10 mouse cellular contexts compared by ENCODE assay signal in genomic region chr13:69536021-69536420, GRCm38 (mm10). TPM values are rescaled to one million over a fixed set of nuclear protein-coding genes. Genes with fewer than 3 reads are reported as not detected.
A peak's percentile ranks its signal among the peaks of the same experiment; 100 is the strongest.
DNase-seq lines count a peak whose midpoint lies in the region; ATAC-seq and TF ChIP-seq lines count a peak whose summit lies in the region.
"Had no signal": no experiment of that assay in that cellular context is flagged by ENCODE, and none has a peak within 500 bp of the region (broad histone marks: within the 10 kb centered on the region; RNA-seq: fewer than 3 reads in every experiment).

No protein-coding gene starts in this region.

- no peak overlapping the region for H3K4me3 ChIP-seq in kidney, adult 2 months (ENCODE audit: insufficient read depth, low read depth, low read length)
- H3K4me3 ChIP-seq in forebrain, embryonic 11.5 days (ENCODE audit: low read depth, low read length), result no peak overlapping the region
- H3K4me3 ChIP-seq in intestine, embryonic 16.5 days (ENCODE audit: low read length), result peak overlapping the region; percentile 92; the same call in 1 of the 2 replicates
- H3K4me3 ChIP-seq in midbrain, embryonic 16.5 days (ENCODE audit: low read depth, low read length), result no peak overlapping the region

- no peaks in the 10 kb centered on the region for H3K27me3 ChIP-seq in kidney, adult 2 months (replicated peaks; ENCODE audit: control insufficient read depth, insufficient read depth, low read length)
- no peaks in the 10 kb centered on the region for H3K27me3 ChIP-seq in forebrain, embryonic 11.5 days (ENCODE audit: control insufficient read depth, insufficient read depth, low read length)
- H3K27me3 ChIP-seq in intestine, embryonic 16.5 days (replicated peaks; ENCODE audit: control insufficient read depth, insufficient read depth, low read length), result no peaks in the 10 kb centered on the region
- H3K27me3 ChIP-seq in midbrain, embryonic 16.5 days (ENCODE audit: control insufficient read depth, insufficient read depth, low read depth, low read length), result no peaks in the 10 kb centered on the region

- peaks cover 16% of the 10 kb centered on the region; the same call in 1 of the 2 replicates for H3K4me1 ChIP-seq in kidney, adult 2 months (ENCODE audit: control insufficient read depth, insufficient read depth, low read length)
- peaks cover 9% of the 10 kb centered on the region for H3K4me1 ChIP-seq in forebrain, embryonic 11.5 days (replicated peaks; ENCODE audit: control insufficient read depth, insufficient read depth, low read length)
- peaks cover 25% of the 10 kb centered on the region for H3K4me1 ChIP-seq in intestine, embryonic 16.5 days (ENCODE audit: control insufficient read depth, insufficient read depth, low read length)
- H3K4me1 ChIP-seq in midbrain, embryonic 16.5 days (ENCODE audit: control insufficient read depth, insufficient read depth, low read length), result peaks cover 29% of the 10 kb centered on the region

- no peak for TF ChIP-seq POLR2A in kidney, adult 2 months (IDR thresholded peaks at IDR 0.05; ENCODE audit: low read depth, low read length)

- DNase-seq in kidney, adult 2 months, result no peak
- DNase-seq in kidney, adult 11 months, result no peak
- no peak for DNase-seq in forebrain, embryonic 11.5 days (ENCODE audit: low spot score)
- DNase-seq in gastrocnemius, postnatal 36 days, result no peak
- DNase-seq in thymus, postnatal 14 days, result no peak
- DNase-seq: layer of hippocampus, adult 9-11 months; thymus, postnatal 4 days had no signal

- TF ChIP-seq CTCF in kidney, adult 2 months (conservative IDR thresholded peaks at IDR 0.05; ENCODE audit: insufficient read depth, insufficient read length, low read depth, low read length), result no peak

- WGBS in kidney, adult 2 months, result 61% methylated on average over 4 of the region's 4 CpGs
- WGBS in forebrain, embryonic 11.5 days, result 75% methylated on average over 4 of the region's 4 CpGs
- 73% methylated on average over 4 of the region's 4 CpGs for WGBS in intestine, embryonic 16.5 days
- 84% methylated on average over 4 of the region's 4 CpGs for WGBS in midbrain, embryonic 16.5 days

- ATAC-seq in forebrain, embryonic 11.5 days (replicated peaks; ENCODE audit: low FRiP score), result no peak
- ATAC-seq in intestine, embryonic 16.5 days, result no peak
- ATAC-seq in midbrain, embryonic 16.5 days, result no peak
- ATAC-seq in monocyte, adult 5-6 weeks (replicated peaks; ENCODE audit: insufficient number of reproducible peaks, low FRiP score, low TSS enrichment, poor library complexity, severe bottlenecking), result no peak

- peak overlapping the region; percentile 94 for H3K27ac ChIP-seq in kidney, adult 2 months (ENCODE audit: insufficient read depth, low read depth, low read length)
- H3K27ac ChIP-seq in forebrain, embryonic 11.5 days (ENCODE audit: low read depth, low read length), result no peak overlapping the region
- H3K27ac ChIP-seq in intestine, embryonic 16.5 days (ENCODE audit: low read length), result peak overlapping the region; percentile 95; the same call in 1 of the 2 replicates
- H3K27ac ChIP-seq in midbrain, embryonic 16.5 days (ENCODE audit: low read length), result no peak overlapping the region

- H3K4me2 ChIP-seq in forebrain, embryonic 11.5 days (ENCODE audit: low read depth, low read length, severe bottlenecking), result peak overlapping the region; percentile 83; the same call in 1 of the 2 replicates
- peak overlapping the region; percentile 87 for H3K4me2 ChIP-seq in intestine, embryonic 16.5 days (ENCODE audit: low read depth, low read length)
- peak overlapping the region; percentile 75 for H3K4me2 ChIP-seq in midbrain, embryonic 16.5 days (ENCODE audit: low read length)

- no peaks in the 10 kb centered on the region for H3K9me3 ChIP-seq in forebrain, embryonic 11.5 days (ENCODE audit: control insufficient read depth, low read length)
- no peaks in the 10 kb centered on the region for H3K9me3 ChIP-seq in intestine, embryonic 16.5 days (ENCODE audit: control insufficient read depth, low read length)
- H3K9me3 ChIP-seq in midbrain, embryonic 16.5 days (replicated peaks; ENCODE audit: control insufficient read depth, low read length, poor library complexity, severe bottlenecking), result no peaks in the 10 kb centered on the region

- H3K36me3 ChIP-seq in kidney, adult 2 months (ENCODE audit: control insufficient read depth, insufficient read depth, low read length), result no peaks in the 10 kb centered on the region
- H3K36me3 ChIP-seq in forebrain, embryonic 11.5 days (ENCODE audit: control insufficient read depth, insufficient read depth, low read length), result no peaks in the 10 kb centered on the region
- H3K36me3 ChIP-seq in intestine, embryonic 16.5 days (ENCODE audit: control insufficient read depth, insufficient read depth, low read length), result no peaks in the 10 kb centered on the region
- no peaks in the 10 kb centered on the region for H3K36me3 ChIP-seq in midbrain, embryonic 16.5 days (ENCODE audit: control insufficient read depth, insufficient read depth, low read length)

- H3K9ac ChIP-seq in forebrain, embryonic 11.5 days (ENCODE audit: low read length), result no peak overlapping the region
- peak overlapping the region; percentile 97 for H3K9ac ChIP-seq in intestine, embryonic 16.5 days (ENCODE audit: low read depth, low read length)
- no peak overlapping the region; the same call in 1 of the 2 replicates for H3K9ac ChIP-seq in midbrain, embryonic 16.5 days (ENCODE audit: low read depth, low read length)

- intact Hi-C loops in gastrocnemius, postnatal 36 days (cut with DNase I), result loop anchor here (5.0 kb wide), 2 partner anchors 76 to 534 kb away; partner anchors contain the start of gene Srd5a1

RNA-seq across cellular contexts. Expression of gene Tent4a, which starts 1.6 kb away (rescaled TPM):
- 15.8 and 16.7 TPM in 2 replicates for polyA plus RNA-seq in kidney, adult 2 months (2012; rRNA removed)
- 8.7 and 9.6 TPM in 2 replicates for polyA plus RNA-seq in forebrain, embryonic 11.5 days (2014; fragmentation: Nextera tagmentation; extraction: Ambion mirVana)
- polyA plus RNA-seq in intestine, embryonic 16.5 days (2015; fragmentation: Nextera tagmentation; extraction: Ambion mirVana), result 2.7 and 3.7 TPM in 2 replicates
- polyA plus RNA-seq in midbrain, embryonic 16.5 days (2015; fragmentation: Nextera tagmentation; extraction: Ambion mirVana), result 5.4 and 6.3 TPM in 2 replicates
- 1 to 10 TPM; 5.3 to 6.5 TPM for total RNA-seq in gastrocnemius, postnatal 36 days (2021)
- total RNA-seq in monocyte, adult 5-6 weeks (2017), result 4.9 to 16.1 TPM (median 9.2 TPM) in 3 replicates

RNA-seq across cellular contexts. Expression of gene Nsun2, which starts 2.5 kb away (rescaled TPM):
- 47.9 and 51.6 TPM in 2 replicates for polyA plus RNA-seq in kidney, adult 2 months (2012; rRNA removed)
- 133 and 135 TPM in 2 replicates for polyA plus RNA-seq in forebrain, embryonic 11.5 days (2014; fragmentation: Nextera tagmentation; extraction: Ambion mirVana)
- 101 and 115 TPM in 2 replicates for polyA plus RNA-seq in intestine, embryonic 16.5 days (2015; fragmentation: Nextera tagmentation; extraction: Ambion mirVana)
- polyA plus RNA-seq in midbrain, embryonic 16.5 days (2015; fragmentation: Nextera tagmentation; extraction: Ambion mirVana), result 67.9 and 70.2 TPM in 2 replicates
- total RNA-seq in gastrocnemius, postnatal 36 days (2021), result 10 to 100 TPM; 40.7 to 41.0 TPM
- total RNA-seq in monocyte, adult 5-6 weeks (2017), result 73.1 to 84.0 TPM (median 80.0 TPM) in 3 replicates

Comparison
In these comparisons a context has a peak if more than half of its experiments do, and no peak if none do; other contexts are left out.
1. H3K27ac ChIP-seq: peak in kidney, adult 2 months (single experiment) and intestine, embryonic 16.5 days (single experiment); none in forebrain, embryonic 11.5 days (single experiment) and midbrain, embryonic 16.5 days (single experiment).
2. Peak in every context shown above with its lines, with median percentiles within 50 percentile points of each other: H3K4me2 ChIP-seq.